Mouse (Mus musculus) myocyte (in vitro differentiated cells): ENCODE data around the gene Lsg1.

Source experiments
- E2F4 ChIP-seq: IDR thresholded peaks from one replicate; pipeline ENCODE4 v1.6.1; 2011; ENCODE audit warnings: mild to moderate bottlenecking, control low read depth, moderate library complexity; ENCODE audit not compliant: insufficient read depth
- MAX ChIP-seq: IDR thresholded peaks from one replicate; pipeline ENCODE4 v1.6.1; 2011; ENCODE audit warnings: low read depth, mild to moderate bottlenecking, control low read depth
- MYOD1 ChIP-seq, 3 experiments: IDR thresholded peaks; one replicate each; pipeline ENCODE4 v1.6.1; 2011; ENCODE audit warnings: control low read depth in 2 of 3, low read depth in 2 of 3, mild to moderate bottlenecking in 2 of 3, moderate library complexity in 1 of 3; ENCODE audit not compliant: insufficient read length in 2 of 3, control insufficient read depth in 1 of 3
- POLR2A ChIP-seq: IDR thresholded peaks from one replicate; pipeline ENCODE4 v1.6.1; 2011; ENCODE audit warnings: low read depth, mild to moderate bottlenecking, control low read depth, moderate library complexity; ENCODE audit not compliant: insufficient read length
- POLR2AphosphoS2 ChIP-seq: IDR thresholded peaks from one replicate; pipeline ENCODE4 v1.6.1; 2011; ENCODE audit warnings: low read depth, control low read depth; ENCODE audit not compliant: insufficient read length
- REST ChIP-seq: IDR thresholded peaks from one replicate; pipeline ENCODE4 v1.6.1; 2011; ENCODE audit warnings: mild to moderate bottlenecking, control low read depth, moderate library complexity; ENCODE audit not compliant: insufficient read depth, insufficient read length
- SRF ChIP-seq: IDR thresholded peaks from one replicate; pipeline ENCODE4 v1.6.1; 2011; ENCODE audit warnings: low read depth; ENCODE audit not compliant: control insufficient read depth, insufficient read length
- TCF12 ChIP-seq: IDR thresholded peaks from one replicate; pipeline ENCODE4 v1.6.1; 2011; ENCODE audit warnings: mild to moderate bottlenecking, control low read depth; ENCODE audit not compliant: poor library complexity, insufficient read depth, severe bottlenecking
- USF1 ChIP-seq: IDR thresholded peaks from one replicate; pipeline ENCODE4 v1.6.1; 2011; ENCODE audit warnings: low read depth, mild to moderate bottlenecking, control low read depth, moderate library complexity

- TF ChIP-seq POLR2A (no peak), SRF (no peak), REST (no peak), MYOD1 (IDR thresholded peaks at IDR 0.05; ENCODE audit: control insufficient read depth in 1 of 3, insufficient read length in 2 of 3, low read depth in 2 of 3) (no peak), USF1 (no peak), POLR2AphosphoS2 (no peak), E2F4 (no peak), MAX (no peak), TCF12 (no peak)
Measured at GRCm38 (mm10) chr16:30601046-30601832, 13.8 kb upstream of the Lsg1 start.
